Mouse (Mus musculus): ENCODE data around the gene Prss12.

Prss12 gene

GRCm38 (mm10) chr3:123527806-123528507, 81.2 kb downstream of the Prss12 start:
- no peak for DNase-seq (ENCODE audit: low spot score in 2 of 2)

GRCm38 (mm10) chr3:123531124-123531523, 84.4 kb downstream of the Prss12 start:
- DNase-seq (ENCODE audit: low spot score in 2 of 2), result no peak

GRCm38 (mm10) chr3:123537279-123537678, 90.6 kb downstream of the Prss12 start:
- DNase-seq (ENCODE audit: low spot score in 2 of 2), result no peak

- no peak for DNase-seq (ENCODE audit: low spot score in 2 of 2)
These were observed 97.0 kb downstream of the Prss12 start for GRCm38 (mm10) chr3:123543585-123544304.

DNA sequence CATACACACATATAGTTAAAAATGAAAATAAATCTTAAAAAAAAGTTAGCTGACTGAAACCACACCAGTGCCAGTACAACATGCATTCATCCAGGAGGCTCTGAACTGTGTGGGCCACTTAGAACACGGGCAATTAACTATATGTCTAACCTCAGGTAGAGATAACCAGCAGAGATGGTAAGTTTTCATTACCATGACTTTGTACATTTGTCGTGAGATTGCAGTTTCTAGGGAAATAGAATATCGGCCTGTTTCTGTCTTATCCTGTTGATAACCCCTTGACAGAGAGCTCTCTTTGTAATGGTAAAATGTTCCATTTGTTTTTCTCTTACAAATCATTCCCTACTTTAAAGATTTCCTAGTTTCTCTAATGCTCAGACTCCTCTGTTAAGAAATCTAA, 103.8 kb downstream of the Prss12 start:
- no peak for DNase-seq (ENCODE audit: low spot score in 2 of 2)

GRCm38 (mm10) chr3:123553872-123554271, 107.2 kb downstream of the Prss12 start:
- DNase-seq (ENCODE audit: low spot score in 2 of 2), result no peak

GRCm38 (mm10) chr3:123555254-123555865, 108.6 kb downstream of the Prss12 start:
- no peak for DNase-seq (ENCODE audit: low spot score in 2 of 2)
